Mouse (Mus musculus) G1E (cell line): Measurements from ENCODE around the gene Lsm2. TPM values are rescaled to one million over a fixed set of nuclear protein-coding genes. Genes with fewer than 3 reads are reported as not detected.
A peak's percentile ranks its signal among the peaks of the same experiment; 100 is the strongest.
"Not testable (repeated sequence)": the region's sequence is repeated elsewhere in the genome, so short reads cannot be mapped to it uniquely, and the experiment has no call there.

Experiments used
- ATAC-seq: 2 replicates; pipeline ENCODE4 v1.8.0; 2016; ENCODE audit warnings: mild to moderate bottlenecking; ENCODE audit not compliant: insufficient number of reproducible peaks, poor library complexity, low FRiP score, severe bottlenecking; ENCODE audit errors: extremely low read depth
- DNase-seq: peaks from one replicate; pipeline ENCODE4 v3.0.0; 2012; ENCODE audit warnings: low spot score
- H3K27me3 ChIP-seq: 2 replicates; pipeline ENCODE4 v1.6.1; 2012; ENCODE audit warnings: mild to moderate bottlenecking, low read length, inconsistent platforms; ENCODE audit not compliant: insufficient read depth
- H3K36me3 ChIP-seq: replicated peaks from 2 replicates; pipeline ENCODE3; 2012; ENCODE audit warnings: mild to moderate bottlenecking, inconsistent platforms
- H3K4me1 ChIP-seq: 2 replicates; pipeline ENCODE4 v1.6.1; 2012; ENCODE audit warnings: low read depth, low read length, inconsistent platforms, mixed read lengths; ENCODE audit not compliant: insufficient read depth
- H3K4me3 ChIP-seq: 2 replicates; pipeline ENCODE4 v1.5.1; 2012; ENCODE audit warnings: low read depth, mild to moderate bottlenecking, inconsistent platforms, low read length, moderate library complexity, mixed read lengths
- H3K9me3 ChIP-seq: replicated peaks from 2 replicates; pipeline ENCODE4 v1.6.1; 2012; ENCODE audit warnings: inconsistent platforms
- CTCF ChIP-seq: IDR thresholded peaks from 2 replicates; pipeline ENCODE4 v1.5.1; 2012; ENCODE audit warnings: low read depth, low read length, inconsistent platforms, mixed read lengths
- GATA1 ChIP-seq: IDR thresholded peaks from 2 replicates; pipeline ENCODE4 v1.6.1; 2012; ENCODE audit warnings: borderline replicate concordance, low read length, inconsistent platforms, mixed read lengths
- GATA2 ChIP-seq: IDR thresholded peaks from 2 replicates; pipeline ENCODE4 v1.6.1; 2012; ENCODE audit warnings: low read depth, low read length, inconsistent platforms, borderline replicate concordance
- POLR2AphosphoS5 ChIP-seq: IDR thresholded peaks from 2 replicates; pipeline ENCODE4 v1.6.1; 2012; ENCODE audit warnings: low read depth, low read length, inconsistent platforms; ENCODE audit not compliant: insufficient replicate concordance
- TAL1 ChIP-seq: conservative IDR thresholded peaks from 2 replicates; pipeline ENCODE4 v1.6.1; 2012; ENCODE audit warnings: low read depth, low read length, inconsistent platforms, mixed read lengths
- polyA plus RNA-seq: library from polyadenylated mRNA; stranded (reverse); fragments of >175 nt; gene quantifications from 2 replicates; pipeline ENCODE4 v1.2.3, GENCODE M21; 2012
- total RNA-seq, 2 experiments: library from RNA; stranded (forward) in 1 of 2; stranded (reverse) in 1 of 2; fragments of 200-1000 nt in 1 of 2; fragments of >200 nt in 1 of 2; fragmentation: Nextera tagmentation in 1 of 2; gene quantifications; 2 replicates each; pipeline ENCODE4 v1.2.3; 2014 to 2017

Gene Lsm2
- total and polyA plus RNA-seq, 3 experiments: 71.9 to 263 (median 195) TPM

DNA sequence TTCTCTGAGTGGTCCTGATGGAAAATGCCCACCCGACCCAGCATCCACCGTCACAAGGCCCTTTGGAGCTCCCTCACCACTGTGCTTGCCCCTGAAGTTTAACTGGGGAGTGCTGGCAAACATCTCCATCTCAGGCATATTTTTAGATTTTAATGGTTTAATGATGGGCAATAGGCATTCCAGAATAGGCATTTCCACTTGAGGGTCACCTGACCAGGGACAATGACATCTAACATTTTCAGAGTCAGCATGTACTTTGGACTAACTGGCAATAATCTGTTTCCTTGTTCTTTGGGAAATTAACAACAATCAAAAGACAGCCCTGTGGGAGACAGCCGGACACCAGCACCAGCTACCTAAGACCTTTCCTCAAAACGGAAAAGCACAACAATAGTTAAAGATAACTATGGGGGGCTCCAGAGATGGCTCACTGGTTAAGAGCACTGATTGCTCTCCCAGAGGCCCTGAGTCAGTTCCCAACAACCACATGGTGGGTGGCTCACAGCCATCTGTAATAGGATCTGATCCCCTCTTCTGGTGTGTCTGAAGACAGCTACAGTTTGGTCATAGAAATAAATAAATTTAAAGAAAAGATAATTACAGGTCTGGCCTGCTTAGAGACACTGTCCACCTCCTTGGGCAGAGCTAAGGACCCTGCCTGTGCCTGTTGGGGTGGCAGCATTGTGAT lies 38.4 kb upstream of the Lsm2 start:
- DNase-seq: no peak
- peaks cover 3% of the 10 kb centered on the region for H3K36me3 ChIP-seq

DNA sequence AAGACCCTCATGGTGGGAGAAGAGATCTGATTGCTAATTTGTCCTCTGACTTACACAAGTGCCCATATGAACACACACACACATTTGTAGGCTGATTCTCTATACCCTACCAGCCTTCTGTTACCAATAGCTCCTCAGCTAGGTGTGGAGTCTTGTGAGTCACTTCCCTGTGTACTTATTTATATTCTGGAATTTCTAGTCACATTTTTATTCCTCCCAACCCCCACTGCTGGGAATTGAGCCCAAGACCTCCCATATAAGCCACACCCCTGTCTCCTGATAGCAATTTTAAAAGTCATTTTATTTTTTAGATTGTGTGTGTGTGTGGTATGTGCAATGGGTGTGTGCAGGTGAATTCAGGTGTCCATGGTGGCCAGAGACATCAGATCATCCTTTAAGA lies 37.3 kb upstream of the Lsm2 start:
- no peaks in the 10 kb centered on the region; the same call in 1 of the 2 replicates for H3K27me3 ChIP-seq
- H3K9me3 ChIP-seq: no peaks in the 10 kb centered on the region
- TF ChIP-seq GATA1 (no peak), POLR2AphosphoS5 (no peak), TAL1 (no peak), GATA2 (no peak), CTCF (no peak)
- peaks cover 12% of the 10 kb centered on the region for H3K4me1 ChIP-seq
- peaks cover 11% of the 10 kb centered on the region for H3K36me3 ChIP-seq
- no peak for DNase-seq
- H3K4me3 ChIP-seq: no peak overlapping the region
- no peak for ATAC-seq

More for the DNA sequence above, 38.4 kb upstream of the Lsm2 start:
- peaks cover 2% of the 10 kb centered on the region; the same call in 1 of the 2 replicates for H3K27me3 ChIP-seq
- H3K9me3 ChIP-seq: no peaks in the 10 kb centered on the region
- no peak overlapping the region for H3K4me3 ChIP-seq
- TF ChIP-seq GATA2: no peak
- no peak for TF ChIP-seq POLR2AphosphoS5
- no peak for TF ChIP-seq TAL1
- no peak for ATAC-seq
- H3K4me1 ChIP-seq: peaks cover 11% of the 10 kb centered on the region

DNA sequence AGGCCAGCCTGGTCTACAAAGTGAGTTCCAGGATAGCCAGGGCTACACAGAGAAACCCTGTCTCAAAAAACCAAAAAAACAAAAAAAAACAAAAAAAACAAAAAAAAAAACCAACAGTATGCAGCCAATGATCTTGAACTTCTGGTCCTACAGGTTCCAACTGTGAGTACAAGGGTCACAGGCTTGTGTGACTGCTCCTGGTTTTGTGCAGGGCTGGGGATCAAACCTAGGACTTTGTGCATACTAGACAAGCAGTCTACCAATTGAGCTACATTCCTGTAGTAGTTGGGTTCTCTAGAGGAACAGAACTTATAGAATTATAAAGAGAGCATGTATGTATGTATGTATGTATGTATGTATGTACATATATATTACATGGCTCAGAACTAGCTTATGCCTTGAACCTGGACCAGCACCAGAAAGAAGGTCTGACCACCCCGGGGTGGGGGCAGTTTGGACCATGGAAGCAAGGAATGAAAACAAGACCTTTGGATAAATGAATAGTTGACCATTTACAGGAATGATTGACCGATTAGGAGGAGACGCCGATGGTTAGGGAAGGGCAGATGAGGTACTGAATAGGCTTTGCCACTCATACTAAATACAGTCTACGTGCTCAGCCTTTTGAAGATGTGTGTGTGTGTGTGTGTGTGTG lies 35.0 kb upstream of the Lsm2 start:
- ATAC-seq: no peak
- no peak for DNase-seq
- H3K27me3 ChIP-seq: no peaks in the 10 kb centered on the region; the same call in 1 of the 2 replicates
- TF ChIP-seq CTCF (no peak), TAL1 (no peak), GATA1 (no peak), POLR2AphosphoS5 (no peak), GATA2 (no peak)
- no peak overlapping the region for H3K4me3 ChIP-seq
- no peaks in the 10 kb centered on the region for H3K9me3 ChIP-seq
- peaks cover 33% of the 10 kb centered on the region for H3K36me3 ChIP-seq
- peaks cover 23% of the 10 kb centered on the region for H3K4me1 ChIP-seq

DNA sequence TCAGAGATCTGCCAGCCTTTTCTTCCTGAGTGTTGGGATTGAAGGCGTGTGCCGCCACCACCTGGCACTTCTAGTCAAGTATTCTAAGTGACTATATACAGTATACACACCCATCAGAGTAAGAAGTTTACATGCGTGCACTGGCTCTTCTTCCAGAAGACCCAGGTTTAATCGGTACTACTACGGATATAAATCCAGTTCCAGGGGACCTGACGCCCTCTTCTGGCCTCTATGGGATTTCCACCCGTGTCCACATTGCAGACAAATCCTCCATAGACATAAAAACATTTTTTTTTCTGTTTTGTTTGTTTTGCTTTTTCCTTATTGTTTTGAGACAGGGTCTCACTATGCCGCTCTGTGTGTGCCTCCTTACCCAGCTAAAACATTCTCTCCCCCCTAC lies 34.1 kb upstream of the Lsm2 start:
- Histone ChIP-seq H3K36me3 (peaks cover 37% of the 10 kb centered on the region), H3K27me3 (no peaks in the 10 kb centered on the region; the same call in 1 of the 2 replicates), H3K9me3 (no peaks in the 10 kb centered on the region), H3K4me3 (no peak overlapping the region), H3K4me1 (peaks cover 19% of the 10 kb centered on the region)
- ATAC-seq: no peak
- no peak for DNase-seq
- TF ChIP-seq POLR2AphosphoS5: no peak
- TF ChIP-seq CTCF: peak; percentile 9; the same call in 1 of the 2 replicates

DNA sequence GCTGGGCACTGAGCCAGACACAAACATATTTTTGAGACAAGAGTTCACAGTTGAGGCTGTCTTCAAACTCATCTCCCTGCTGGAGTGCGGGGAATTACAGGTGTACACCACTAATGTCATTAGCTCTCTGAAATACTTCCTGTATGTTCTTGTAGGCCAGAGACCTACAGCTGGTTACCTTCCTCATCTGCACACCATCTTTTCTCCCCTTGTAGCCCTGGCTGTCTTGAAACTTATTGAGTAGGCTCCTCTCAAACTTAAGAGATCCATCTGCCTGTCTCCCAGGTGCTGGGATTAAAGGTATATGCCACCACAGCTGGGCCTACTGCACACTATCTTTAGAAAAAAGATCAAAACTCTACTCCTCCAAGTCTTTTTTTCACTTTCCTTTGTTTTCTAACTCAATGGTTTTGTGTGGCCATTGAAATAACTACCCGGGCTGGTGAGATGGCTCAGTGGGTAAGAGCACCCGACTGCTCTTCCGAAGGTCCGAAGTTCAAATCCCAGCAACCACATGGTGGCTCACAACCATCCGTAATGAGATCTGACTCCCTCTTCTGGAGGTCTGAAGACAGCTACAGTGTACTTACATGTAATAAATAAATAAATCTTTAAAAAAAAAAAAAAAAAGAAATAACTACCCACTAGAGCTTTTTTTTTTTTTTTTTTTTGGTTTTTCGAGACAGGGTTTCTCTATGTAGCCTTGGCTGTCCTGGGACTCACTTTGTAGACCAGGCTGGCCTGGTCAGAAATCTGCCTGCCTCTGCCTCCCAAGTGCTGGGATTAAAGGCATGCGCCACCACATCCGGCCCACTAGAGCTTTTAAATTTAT lies 32.7 kb upstream of the Lsm2 start:
- H3K36me3 ChIP-seq: peaks cover 37% of the 10 kb centered on the region
- H3K4me3 ChIP-seq: peak overlapping the region; percentile 7; the same call in 1 of the 2 replicates
- not testable (repeated sequence) for DNase-seq, H3K27me3 ChIP-seq, H3K9me3 ChIP-seq, ATAC-seq
- H3K4me1 ChIP-seq: peaks cover 25% of the 10 kb centered on the region

DNA sequence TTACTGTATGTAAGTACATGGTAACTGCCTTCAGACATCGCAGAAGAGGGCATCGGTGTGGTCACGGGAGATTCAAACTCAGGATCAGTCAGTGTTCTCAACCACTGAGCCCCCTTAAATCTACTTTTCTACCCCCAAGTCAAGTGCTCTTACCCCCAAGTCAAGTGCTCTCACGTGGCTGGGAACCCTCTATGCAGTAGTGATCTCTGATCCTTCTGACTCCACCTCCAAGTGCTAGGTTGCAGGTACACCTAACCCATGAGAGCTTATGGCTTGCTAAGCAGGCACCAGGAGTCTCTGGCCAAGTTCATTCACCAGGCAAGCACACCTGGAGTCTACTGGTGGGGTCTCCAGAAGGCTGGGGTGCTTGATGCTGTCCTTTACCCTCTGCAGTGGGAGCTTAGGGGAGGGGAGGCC lies 32.1 kb upstream of the Lsm2 start:
- DNase-seq (no peak), ATAC-seq (no peak)
- H3K9me3 ChIP-seq: no peaks in the 10 kb centered on the region
- TF ChIP-seq TAL1: no peak
- no peak for TF ChIP-seq CTCF
- TF ChIP-seq GATA1: no peak
- TF ChIP-seq POLR2AphosphoS5: no peak
- no peak for TF ChIP-seq GATA2
- H3K4me3 ChIP-seq: peak overlapping the region; percentile 7; the same call in 1 of the 2 replicates
- no peaks in the 10 kb centered on the region; the same call in 1 of the 2 replicates for H3K27me3 ChIP-seq
- peaks cover 25% of the 10 kb centered on the region for H3K4me1 ChIP-seq
- peaks cover 37% of the 10 kb centered on the region for H3K36me3 ChIP-seq
